Mouse (Mus musculus) brain, embryonic 14.5 days (tissue): ENCODE measurements around the gene Neto2.

ENCODE experiments used
- CTCF ChIP-seq: fragments of 200-500 bp; IDR thresholded peaks from 2 replicates; pipeline ENCODE4 v1.5.1; 2012; ENCODE audit warnings: inconsistent platforms, mild to moderate bottlenecking, moderate library complexity, borderline replicate concordance; ENCODE audit not compliant: insufficient read depth, insufficient read length; ENCODE audit errors: extremely low read depth
- POLR2A ChIP-seq: fragments of 200-500 bp; IDR thresholded peaks from 2 replicates; pipeline ENCODE4 v1.6.1; 2012; ENCODE audit warnings: mild to moderate bottlenecking, inconsistent platforms, borderline replicate concordance; ENCODE audit not compliant: poor library complexity, insufficient read depth, insufficient read length, severe bottlenecking; ENCODE audit errors: extremely low read depth

GRCm38 (mm10) chr8:85608836-85609235 is 91.9 kb downstream of the Neto2 start:
- TF ChIP-seq POLR2A: no peak
- no peak for TF ChIP-seq CTCF
